Mouse (Mus musculus): ENCODE results near the gene Wnk2.

Gene Wnk2

DNA sequence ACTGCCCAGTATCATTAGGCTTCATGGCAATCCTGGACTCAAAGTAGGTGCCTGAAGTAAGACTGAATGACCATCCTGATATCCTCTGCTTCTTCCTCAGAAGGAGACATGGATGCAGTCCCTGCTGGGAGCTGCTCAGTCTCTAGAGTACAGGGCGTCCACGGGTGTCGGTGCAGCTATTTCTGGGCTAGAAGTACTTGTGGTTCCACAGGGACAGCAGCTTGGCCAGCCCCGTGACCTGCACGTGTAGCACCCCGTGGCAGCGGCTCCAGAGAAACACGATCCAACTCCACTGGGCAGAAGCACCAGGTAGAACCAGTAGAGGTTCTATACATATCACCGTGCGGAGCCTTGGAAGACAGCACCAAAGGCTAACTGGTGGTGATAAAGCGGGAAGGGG lies 13.3 kb downstream of the Wnk2 start:
- DNase-seq, result peak; percentile 98

DNA sequence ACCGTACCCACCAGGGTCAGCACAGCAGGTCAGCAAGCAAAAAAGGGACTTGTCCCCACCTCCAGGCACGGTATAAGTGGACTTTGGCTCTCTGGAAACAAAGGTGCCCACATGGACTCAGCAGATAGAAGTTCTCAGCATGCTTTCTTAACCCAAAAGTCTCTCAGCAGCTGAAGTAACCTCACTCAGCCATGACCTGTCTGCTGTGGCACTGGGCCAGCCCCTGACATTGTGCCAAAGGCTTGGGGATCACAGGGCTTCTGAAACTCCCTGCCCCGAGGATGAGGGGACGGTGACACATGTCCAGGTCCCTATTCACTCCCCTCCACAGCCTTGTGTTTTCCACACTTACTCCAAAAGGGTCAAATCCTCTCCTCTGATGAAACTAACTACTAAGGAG lies 14.7 kb downstream of the Wnk2 start:
- DNase-seq, result peak; percentile 90

DNA sequence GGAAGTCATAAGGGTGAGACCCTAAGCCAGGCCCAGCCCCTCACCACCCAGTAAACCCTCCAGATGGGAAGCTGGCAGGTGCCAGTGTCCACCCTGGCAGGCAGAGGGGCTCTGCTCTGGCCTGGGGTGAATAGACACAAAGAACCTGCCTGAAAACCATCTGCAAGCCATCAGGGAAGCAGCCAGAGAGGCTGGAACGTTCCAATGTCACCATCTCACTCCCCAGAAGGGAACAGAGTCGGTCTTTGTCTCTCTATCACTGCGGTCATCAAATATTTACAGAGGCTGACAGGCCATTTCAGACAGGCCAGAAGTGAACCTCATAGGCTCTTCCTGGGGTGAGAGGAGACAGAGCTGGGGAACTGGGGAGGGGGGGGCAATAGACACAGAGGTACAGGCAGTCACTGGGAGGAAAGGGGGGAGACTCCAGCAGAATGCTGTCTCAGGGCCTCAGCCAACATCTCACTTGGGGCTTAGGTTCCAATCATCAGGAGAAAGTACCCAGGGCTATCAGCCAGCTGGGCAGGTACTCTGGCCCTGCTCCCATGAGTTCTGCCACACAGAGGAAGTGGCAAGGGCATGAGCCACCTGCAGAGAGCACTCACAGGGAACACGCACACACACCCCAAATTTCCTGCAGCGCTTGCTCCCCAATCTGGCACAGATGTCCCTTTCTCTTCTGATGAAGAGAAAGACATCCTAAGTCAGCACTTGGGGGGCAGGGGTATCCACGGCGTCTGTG lies 15.7 kb downstream of the Wnk2 start:
- no peak for DNase-seq

- no peak for DNase-seq
These were observed 16.4 kb downstream of the Wnk2 start for GRCm38 (mm10) chr13:49131342-49131855.

DNA sequence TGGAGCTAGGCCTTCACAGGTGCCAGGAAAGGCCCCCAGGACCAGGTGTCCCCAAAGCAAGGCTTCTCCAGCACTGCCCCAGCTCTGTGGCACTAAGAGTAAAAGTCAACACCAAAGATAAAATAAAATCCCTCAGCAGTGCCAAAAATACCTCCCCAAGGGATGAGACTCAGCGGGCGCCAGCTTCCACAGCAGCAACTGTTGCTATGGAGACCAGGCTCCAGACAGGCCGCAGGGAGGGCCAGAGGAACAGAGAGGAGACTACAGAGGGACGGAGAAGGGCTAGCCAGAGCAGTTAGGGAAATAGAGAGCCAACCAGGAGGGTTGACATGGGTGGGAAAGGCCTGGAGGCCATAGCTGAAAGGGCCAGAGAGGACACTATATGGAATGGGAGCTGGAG lies 18.0 kb downstream of the Wnk2 start:
- peak; percentile 98 for DNase-seq

DNA sequence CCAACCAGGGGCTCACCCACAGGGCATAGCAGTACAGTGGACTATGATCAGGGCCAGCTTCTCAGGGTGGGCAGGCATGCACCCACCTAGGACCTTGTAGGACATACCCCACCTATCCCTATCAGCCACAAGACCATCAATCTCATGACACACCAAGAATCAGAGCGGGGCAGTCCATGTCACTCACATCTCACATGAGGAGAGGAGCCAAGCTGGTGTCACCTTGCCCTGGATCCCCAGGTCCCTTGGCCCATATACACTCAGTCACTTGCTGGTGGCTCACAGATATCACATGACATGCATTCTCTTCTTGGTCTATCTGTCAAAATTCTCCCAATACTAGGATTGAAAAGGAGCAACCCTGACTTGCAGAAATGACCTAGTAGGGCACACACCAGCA lies 18.7 kb downstream of the Wnk2 start:
- DNase-seq, result peak; percentile 92

DNA sequence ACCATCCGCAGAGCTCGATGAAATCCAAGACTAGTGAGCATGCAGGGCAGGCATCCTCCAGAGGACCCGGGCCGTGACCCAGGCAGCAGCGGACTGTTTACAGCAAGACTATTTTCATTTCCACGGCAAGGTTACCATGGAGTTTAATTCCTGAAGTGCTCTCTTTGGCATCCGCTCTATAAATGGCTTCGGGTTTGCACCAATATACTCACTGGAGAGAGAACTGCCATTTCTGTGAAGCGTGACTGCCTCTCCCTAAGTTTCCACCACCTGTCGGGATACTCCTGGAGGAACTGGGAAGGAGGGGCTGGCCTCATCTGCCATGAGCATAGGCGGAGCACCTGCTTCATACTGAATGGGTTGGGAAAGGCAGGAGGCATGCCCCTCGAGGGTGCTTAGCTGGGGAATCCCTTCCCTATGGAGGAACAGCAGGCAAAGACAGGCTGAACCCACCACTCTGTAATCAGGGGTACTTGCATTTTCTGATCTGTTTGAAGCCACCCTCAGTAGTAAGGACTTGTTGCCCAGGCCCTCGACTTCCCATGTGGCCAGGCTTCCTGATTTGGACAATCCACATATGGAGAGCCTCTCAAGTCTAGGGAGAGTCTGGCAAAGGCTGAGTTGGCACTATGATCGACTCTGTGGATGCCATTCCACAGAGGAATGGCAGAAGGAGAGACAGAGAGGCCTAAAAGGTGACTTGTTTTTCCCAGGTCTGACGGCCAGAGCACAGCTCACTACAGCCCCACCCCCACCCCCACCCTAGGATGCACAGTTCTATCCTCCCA lies 19.8 kb downstream of the Wnk2 start:
- DNase-seq, result peak; percentile 92

GRCm38 (mm10) chr13:49122106-49122505 lies 25.7 kb downstream of the Wnk2 start:
- DNase-seq, result peak; percentile 43

- DNase-seq, result peak; percentile 40
These were observed 30.3 kb downstream of the Wnk2 start for GRCm38 (mm10) chr13:49117563-49117962.

DNA sequence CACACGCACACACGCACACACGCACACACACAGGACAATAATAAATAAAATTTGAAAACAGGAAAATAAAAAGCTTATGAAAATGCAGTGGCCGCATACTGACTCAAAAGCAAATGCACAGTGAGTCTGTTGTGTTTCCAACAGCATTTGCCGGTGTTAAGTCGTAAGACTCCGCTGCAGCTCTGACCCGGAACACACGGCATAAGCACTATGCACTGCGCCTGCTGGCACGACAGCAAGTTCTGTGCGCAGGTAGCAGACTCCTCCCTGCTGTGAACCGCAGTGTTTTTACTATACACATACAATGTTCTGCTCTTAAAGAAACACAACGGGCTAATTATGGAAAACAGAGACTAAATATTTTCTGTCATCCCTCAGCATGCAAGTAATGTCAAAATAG lies 32.9 kb downstream of the Wnk2 start:
- peak; percentile 61 for DNase-seq

GRCm38 (mm10) chr13:49114116-49114515 lies 33.7 kb downstream of the Wnk2 start:
- peak; percentile 95 for DNase-seq

DNA sequence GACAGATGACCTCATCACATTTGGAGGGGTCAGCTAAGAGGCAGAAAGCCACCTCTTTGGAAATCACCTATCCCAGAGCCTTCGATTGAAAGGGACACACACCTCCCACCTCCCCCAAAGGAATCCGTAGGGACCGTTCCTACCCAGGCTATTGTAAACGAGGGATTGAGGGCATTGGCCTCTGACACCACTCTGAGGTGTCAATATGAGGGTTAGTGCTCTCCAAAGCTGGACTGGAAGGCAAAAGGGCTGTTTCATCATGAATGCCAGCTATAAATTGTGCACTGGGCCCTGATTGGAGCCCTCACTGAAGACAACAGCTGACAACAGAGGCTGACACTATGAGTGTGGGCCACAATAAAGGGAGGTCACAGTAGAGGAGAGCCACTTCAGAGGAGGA lies 34.5 kb downstream of the Wnk2 start:
- peak; percentile 69 for DNase-seq

DNA sequence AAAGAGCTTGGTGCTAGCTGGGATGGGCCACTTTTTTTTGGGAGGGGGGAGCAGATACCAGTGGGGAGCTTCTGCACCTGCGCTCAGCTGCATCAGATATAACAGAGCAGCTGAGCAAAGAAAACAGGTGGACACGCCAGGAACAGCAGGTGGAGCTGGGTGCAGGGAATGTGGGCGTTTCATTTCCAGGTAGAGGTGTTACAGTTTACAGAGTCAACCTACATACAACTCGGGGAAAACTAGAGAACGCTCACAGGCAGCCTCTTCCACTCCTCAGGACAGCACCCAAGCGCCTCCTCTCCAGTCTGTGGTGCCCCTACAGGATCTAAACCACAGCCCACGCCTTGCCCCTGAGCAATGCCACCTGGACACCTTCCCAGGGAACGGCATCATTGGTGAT lies 35.2 kb downstream of the Wnk2 start:
- DNase-seq, result no peak

GRCm38 (mm10) chr13:49109665-49110064 lies 38.1 kb downstream of the Wnk2 start:
- peak; percentile 88 for DNase-seq

- peak; percentile 88 for DNase-seq
These were observed 39.5 kb downstream of the Wnk2 start for GRCm38 (mm10) chr13:49108119-49108846.

GRCm38 (mm10) chr13:49103913-49104312 lies 43.9 kb downstream of the Wnk2 start:
- DNase-seq, result no peak

- no peak for DNase-seq
These were observed 44.6 kb downstream of the Wnk2 start for GRCm38 (mm10) chr13:49103235-49103634.

DNA sequence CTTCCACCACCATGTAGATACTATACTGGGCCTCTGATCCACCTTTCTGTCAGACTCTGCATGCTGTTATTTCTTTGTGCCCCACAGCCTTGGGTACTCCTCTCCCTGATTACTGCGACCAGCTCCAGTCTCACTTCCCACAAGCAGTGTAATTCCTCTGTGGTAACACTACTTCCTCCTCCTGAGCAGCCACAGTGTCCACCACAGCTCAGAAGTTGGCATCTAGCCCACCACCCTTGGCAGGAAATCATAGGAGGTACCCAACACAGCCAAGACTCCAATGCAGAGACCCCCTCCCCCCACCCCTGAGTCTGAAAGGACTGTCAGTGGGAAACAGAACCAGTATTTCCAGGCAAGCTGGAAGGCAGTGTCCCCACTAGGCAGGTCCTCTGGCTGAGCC lies 47.4 kb downstream of the Wnk2 start:
- peak; percentile 96 for DNase-seq

DNA sequence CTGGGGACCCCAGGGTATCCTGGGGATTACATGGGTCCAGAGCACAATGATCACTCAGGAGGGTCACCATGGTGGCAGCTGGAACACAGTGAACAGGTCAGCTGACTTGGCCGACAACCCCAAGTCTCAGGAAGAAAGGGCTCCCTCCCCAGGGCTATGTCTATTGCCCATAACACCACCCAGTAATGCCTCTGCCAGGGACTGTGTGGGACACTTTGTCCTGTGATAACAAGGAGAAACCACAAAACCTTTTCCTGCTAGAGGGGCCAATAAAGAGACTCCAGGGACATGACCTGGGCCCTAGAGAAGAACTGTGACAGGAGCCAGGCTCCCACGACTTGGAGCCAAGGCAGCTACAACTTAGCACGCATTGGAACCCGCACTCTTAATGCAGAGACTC lies 51.0 kb downstream of the Wnk2 start:
- peak; percentile 97 for DNase-seq

DNA sequence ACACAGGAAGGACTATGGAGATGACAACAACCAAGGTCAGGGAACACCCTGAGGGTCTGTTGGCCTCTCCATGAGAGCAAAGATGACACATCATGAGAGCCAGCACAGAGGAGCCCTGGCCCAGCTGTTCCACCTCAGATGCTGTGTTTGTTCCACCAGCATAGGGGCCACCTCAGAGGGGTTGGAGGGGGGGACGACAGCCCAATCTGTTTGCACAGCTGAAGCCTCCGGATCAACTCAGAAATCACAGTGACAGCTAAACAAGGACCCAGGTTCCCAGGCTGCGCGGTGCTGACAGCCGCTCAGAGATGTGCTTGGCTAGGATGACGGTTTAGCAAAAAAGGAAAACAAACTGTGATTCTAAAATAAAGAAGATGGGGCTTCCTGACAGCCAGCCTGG lies 53.1 kb downstream of the Wnk2 start:
- no peak for DNase-seq

GRCm38 (mm10) chr13:49093471-49093891 lies 54.3 kb downstream of the Wnk2 start:
- no peak for DNase-seq

GRCm38 (mm10) chr13:49092596-49092995 lies 55.2 kb downstream of the Wnk2 start:
- DNase-seq, result no peak

- DNase-seq, result no peak
These were observed 57.6 kb downstream of the Wnk2 start for GRCm38 (mm10) chr13:49090176-49090575.
